Mouse (Mus musculus) forebrain, embryonic 16.5 days (tissue): ENCODE data around the gene Enpp1. TPM values are rescaled to one million over a fixed set of nuclear protein-coding genes. Genes with fewer than 3 reads are reported as not detected.

Source experiments
- ATAC-seq: fragments of 200-750 bp; cut with Nextera tagmentation; 2 replicates; pipeline ENCODE4 v1.8.0; 2017; ENCODE audit warnings: mild to moderate bottlenecking, moderate library complexity
- H3K27ac ChIP-seq: fragments of 300-500 bp; sonication (generic); 2 replicates; pipeline ENCODE4 v1.5.1; 2014; ENCODE audit warnings: low read length, control low read depth
- H3K27me3 ChIP-seq: fragments of 300-500 bp; sonication (generic); replicated peaks from 2 replicates; pipeline ENCODE4 v1.6.1; 2014; ENCODE audit warnings: low read length; ENCODE audit not compliant: control insufficient read depth, insufficient read depth
- H3K36me3 ChIP-seq: fragments of 300-500 bp; sonication (generic); 2 replicates; pipeline ENCODE4 v1.6.1; 2014; ENCODE audit not compliant: control insufficient read depth, insufficient read depth
- H3K4me1 ChIP-seq: fragments of 300-500 bp; sonication (generic); replicated peaks from 2 replicates; pipeline ENCODE4 v1.6.1; 2014; ENCODE audit warnings: low read length; ENCODE audit not compliant: control insufficient read depth, insufficient read depth
- H3K4me2 ChIP-seq: fragments of 300-500 bp; sonication (generic); 2 replicates; pipeline ENCODE4 v1.6.1; 2014; ENCODE audit warnings: mild to moderate bottlenecking, low read length, control low read depth
- H3K4me3 ChIP-seq: fragments of 300-500 bp; sonication (generic); replicated peaks from 2 replicates; pipeline ENCODE4 v1.5.1; 2014; ENCODE audit warnings: mild to moderate bottlenecking, low read length, control low read depth
- H3K9ac ChIP-seq: fragments of 300-500 bp; sonication (generic); replicated peaks from 2 replicates; pipeline ENCODE4 v1.6.1; 2014; ENCODE audit warnings: low read depth, low read length, control low read depth
- H3K9me3 ChIP-seq: fragments of 300-500 bp; sonication (generic); 2 replicates; pipeline ENCODE4 v1.6.1; 2016; ENCODE audit warnings: low read length; ENCODE audit not compliant: control insufficient read depth
- WGBS: fragments of 180-500 bp; shearing (Covaris S2); extraction: QIAGEN DNeasy Blood & Tissue Kit; methylation state at CpG from one replicate; pipeline ENCODE4 v1.1.7; 2014; 5-methylcytosine and 5-hydroxymethylcytosine counted together
- polyA plus RNA-seq: library from polyadenylated mRNA; unstranded; fragments of >200 nt; fragmentation: Nextera tagmentation; extraction: Ambion mirVana; gene quantifications from 2 replicates; pipeline ENCODE4 v1.2.1, GENCODE M21; 2015

Gene Enpp1
- polyA plus RNA-seq, 1 experiment from 2014 or later, result 0.99 TPM

DNA sequence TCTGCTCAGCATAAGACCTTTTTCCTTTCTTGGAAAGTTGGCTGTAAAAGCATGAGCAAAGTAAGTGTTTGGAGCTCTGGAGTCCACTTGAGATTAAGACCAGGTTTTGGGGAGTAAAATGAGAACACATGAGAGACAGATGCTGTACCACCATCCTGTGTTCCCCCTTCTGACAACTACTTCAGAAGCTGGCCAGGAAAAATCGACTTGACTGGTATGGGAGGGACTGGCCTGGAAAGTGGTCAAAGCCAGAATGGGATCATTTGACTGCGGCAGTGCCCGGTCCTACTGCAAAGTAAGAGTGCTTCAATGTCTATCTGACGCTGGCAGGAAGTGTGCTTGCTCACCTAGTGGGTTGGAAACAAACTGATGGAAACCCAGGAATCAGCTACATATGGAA lies 123.1 kb downstream of the Enpp1 start:
- WGBS, result 92% methylated on average over 4 of the region's 4 CpGs

More for the DNA sequence above, 123.1 kb downstream of the Enpp1 start:
- Histone ChIP-seq H3K9me3 (no peaks in the 10 kb centered on the region), H3K9ac (no peak overlapping the region), H3K4me1 (no peaks in the 10 kb centered on the region), H3K4me3 (no peak overlapping the region), H3K36me3 (no peaks in the 10 kb centered on the region), H3K4me2 (no peak overlapping the region), H3K27ac (no peak overlapping the region), H3K27me3 (no peaks in the 10 kb centered on the region)
- ATAC-seq, result no peak

Other genes starting within 250 kb of the Enpp1 start
- gene Ccn2, start 116.7 kb downstream of the Enpp1 start, polyA plus RNA-seq, result 3.0 and 3.5 TPM in 2 replicates
- 2.9 and 3.9 TPM in 2 replicates for gene Enpp3, start 130.7 kb upstream of the Enpp1 start, polyA plus RNA-seq
- 34.4 and 35.4 TPM in 2 replicates for gene Med23, start 157.8 kb upstream of the Enpp1 start, polyA plus RNA-seq
- gene Arg1, start 215.3 kb upstream of the Enpp1 start, polyA plus RNA-seq, result 0.68 and 0.76 TPM in 2 replicates